Mouse (Mus musculus): Measurements from ENCODE around the gene Fam193b.

DNA sequence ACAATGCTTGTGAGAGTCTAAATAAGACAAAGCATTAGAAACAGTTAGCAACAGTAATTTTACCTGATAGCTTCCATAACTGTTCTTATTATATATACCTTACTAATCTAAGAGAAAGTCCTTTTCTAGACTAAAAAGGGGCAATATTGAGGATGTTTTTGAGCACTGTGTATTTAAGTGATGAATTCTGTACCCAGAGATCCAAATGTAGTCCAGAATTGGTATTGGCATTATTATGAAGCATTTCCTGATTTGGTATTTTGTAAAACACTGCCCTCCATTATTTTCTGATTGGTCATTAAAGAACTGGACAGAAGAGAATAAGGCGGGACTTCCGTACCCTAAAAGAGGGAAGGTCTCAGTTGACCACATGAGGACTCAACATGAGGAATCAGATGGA is 2.5 kb upstream of the Fam193b start, which contains the start of gene Tmed9:
- TF ChIP-seq CTCF (IDR thresholded peaks at IDR 0.05) (no peak), EP300 (IDR thresholded peaks at IDR 0.05) (no peak)
